Mouse (Mus musculus) heart, adult 11 months (tissue): Measurements from ENCODE around the gene Lpcat4.

ENCODE experiments used
- DNase-seq: peaks from one replicate; pipeline ENCODE4 v3.0.0; 2022

Lpcat4 gene

GRCm38 (mm10) chr2:112261748-112262653, 22.7 kb downstream of the Lpcat4 start, which contains the start of gene Nop10:
Gene Nop10 (plus strand): TSS chr2:112261926.
- DNase-seq = peak; percentile 98

GRCm38 (mm10) chr2:112262779-112263295, 23.6 kb downstream of the Lpcat4 start:
- DNase-seq = peak; percentile 82

- DNase-seq = peak; percentile 84
Observed at GRCm38 (mm10) chr2:112264364-112264763, 25.1 kb downstream of the Lpcat4 start.

- DNase-seq = peak; percentile 99
Observed at GRCm38 (mm10) chr2:112265448-112266241, 26.4 kb downstream of the Lpcat4 start, which contains the start of gene Slc12a6. Gene Slc12a6 (plus strand): TSS chr2:112265825.

GRCm38 (mm10) chr2:112266242-112266592, 26.9 kb downstream of the Lpcat4 start, which contains the start of gene Gm21985:
Gene Gm21985 (plus strand): TSS chr2:112266314.
- DNase-seq = peak; percentile 98

- DNase-seq = peak; percentile 95
Observed at GRCm38 (mm10) chr2:112266780-112267179, 27.5 kb downstream of the Lpcat4 start.

GRCm38 (mm10) chr2:112267547-112268269, 28.4 kb downstream of the Lpcat4 start:
- DNase-seq = peak; percentile 18

GRCm38 (mm10) chr2:112270011-112270410, 30.7 kb downstream of the Lpcat4 start:
- peak; percentile 93 for DNase-seq

- peak; percentile 76 for DNase-seq
Observed at GRCm38 (mm10) chr2:112272909-112273308, 33.6 kb downstream of the Lpcat4 start.

- DNase-seq = peak; percentile 87
Observed at GRCm38 (mm10) chr2:112273474-112273873, 34.2 kb downstream of the Lpcat4 start.

- DNase-seq = peak; percentile 49
Observed at GRCm38 (mm10) chr2:112276870-112277269, 37.6 kb downstream of the Lpcat4 start.

- peak; percentile 9 for DNase-seq
Observed at GRCm38 (mm10) chr2:112282846-112283245, 43.6 kb downstream of the Lpcat4 start.

- DNase-seq = peak; percentile 98
Observed at GRCm38 (mm10) chr2:112284363-112285030, 45.2 kb downstream of the Lpcat4 start.

GRCm38 (mm10) chr2:112285031-112285390, 45.7 kb downstream of the Lpcat4 start:
- DNase-seq = peak; percentile 19

GRCm38 (mm10) chr2:112286062-112286461, 46.8 kb downstream of the Lpcat4 start:
- DNase-seq = peak; percentile 9

GRCm38 (mm10) chr2:112287059-112287458, 47.8 kb downstream of the Lpcat4 start:
- peak; percentile 81 for DNase-seq

- DNase-seq = peak; percentile 16
Observed at GRCm38 (mm10) chr2:112289507-112289906, 50.2 kb downstream of the Lpcat4 start.

- DNase-seq = no peak
Observed at GRCm38 (mm10) chr2:112292823-112293222, 53.6 kb downstream of the Lpcat4 start.

GRCm38 (mm10) chr2:112296211-112296610, 56.9 kb downstream of the Lpcat4 start:
- DNase-seq = peak; percentile 83
